Mouse (Mus musculus) liver, adult (tissue): ENCODE data around the gene Mms19.
A peak's percentile ranks its signal among the peaks of the same experiment; 100 is the strongest.

Experiments
- GATA4 ChIP-seq: IDR thresholded peaks from 2 replicates; pipeline ENCODE4 v1.6.1; 2014; ENCODE audit warnings: mild to moderate bottlenecking, low read length; ENCODE audit not compliant: insufficient replicate concordance

Mms19 gene

GRCm38 (mm10) chr19:41980819-41981594, at the start of gene Mms19:
Gene Mms19 (minus strand): TSS chr19:41981157.
- TF ChIP-seq GATA4, result peak; percentile 72; the same call in 1 of the 2 replicates

GRCm38 (mm10) chr19:42026158-42026557, 45.2 kb upstream of the Mms19 start:
- TF ChIP-seq GATA4, result no peak

- TF ChIP-seq GATA4, result no peak
Measured at GRCm38 (mm10) chr19:42022542-42022848, 41.5 kb upstream of the Mms19 start.

DNA sequence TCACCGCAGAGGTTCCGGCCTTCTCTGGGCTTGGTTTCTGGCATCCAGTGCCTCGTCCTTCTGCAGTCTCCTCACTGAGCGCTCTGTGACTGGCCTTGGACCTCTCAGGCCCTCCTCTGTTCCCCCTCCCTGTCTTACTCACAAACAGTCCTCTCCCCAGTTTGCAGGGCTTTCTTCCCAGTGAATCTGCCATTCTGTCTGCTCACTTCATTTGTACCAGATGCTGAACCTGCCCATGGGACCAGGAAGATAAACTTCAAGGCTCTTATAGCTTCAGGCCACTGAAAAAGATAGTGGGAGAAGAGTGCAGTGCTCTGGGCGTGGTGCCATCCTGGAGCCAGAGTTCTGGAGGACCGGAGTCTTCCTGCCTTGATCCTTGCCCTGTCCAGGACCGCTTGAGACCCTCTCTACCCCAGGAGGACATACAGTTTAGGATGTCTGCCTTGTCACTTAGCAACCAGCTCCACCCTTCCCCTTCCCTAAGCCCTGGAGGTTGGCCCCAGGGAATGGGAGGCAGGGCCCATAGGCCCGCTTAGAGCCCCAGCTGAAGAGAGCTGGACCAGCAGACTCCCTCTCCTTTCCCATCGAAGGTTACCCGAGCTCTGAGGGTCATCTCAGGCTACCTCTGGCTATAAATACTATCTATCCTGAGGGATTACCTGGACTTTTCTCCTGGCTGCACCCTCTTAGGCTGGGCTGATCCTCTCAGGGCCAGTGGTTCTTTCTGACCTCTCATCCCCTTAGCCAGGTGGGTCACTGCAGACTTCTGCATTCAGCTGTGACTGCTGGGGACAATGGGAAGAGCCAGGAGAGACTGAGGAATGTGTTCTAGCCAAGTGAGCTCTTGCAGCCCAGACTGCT, 41.0 kb upstream of the Mms19 start:
- no peak for TF ChIP-seq GATA4

- TF ChIP-seq GATA4, result no peak
Measured at GRCm38 (mm10) chr19:42019011-42019522, 38.1 kb upstream of the Mms19 start.

DNA sequence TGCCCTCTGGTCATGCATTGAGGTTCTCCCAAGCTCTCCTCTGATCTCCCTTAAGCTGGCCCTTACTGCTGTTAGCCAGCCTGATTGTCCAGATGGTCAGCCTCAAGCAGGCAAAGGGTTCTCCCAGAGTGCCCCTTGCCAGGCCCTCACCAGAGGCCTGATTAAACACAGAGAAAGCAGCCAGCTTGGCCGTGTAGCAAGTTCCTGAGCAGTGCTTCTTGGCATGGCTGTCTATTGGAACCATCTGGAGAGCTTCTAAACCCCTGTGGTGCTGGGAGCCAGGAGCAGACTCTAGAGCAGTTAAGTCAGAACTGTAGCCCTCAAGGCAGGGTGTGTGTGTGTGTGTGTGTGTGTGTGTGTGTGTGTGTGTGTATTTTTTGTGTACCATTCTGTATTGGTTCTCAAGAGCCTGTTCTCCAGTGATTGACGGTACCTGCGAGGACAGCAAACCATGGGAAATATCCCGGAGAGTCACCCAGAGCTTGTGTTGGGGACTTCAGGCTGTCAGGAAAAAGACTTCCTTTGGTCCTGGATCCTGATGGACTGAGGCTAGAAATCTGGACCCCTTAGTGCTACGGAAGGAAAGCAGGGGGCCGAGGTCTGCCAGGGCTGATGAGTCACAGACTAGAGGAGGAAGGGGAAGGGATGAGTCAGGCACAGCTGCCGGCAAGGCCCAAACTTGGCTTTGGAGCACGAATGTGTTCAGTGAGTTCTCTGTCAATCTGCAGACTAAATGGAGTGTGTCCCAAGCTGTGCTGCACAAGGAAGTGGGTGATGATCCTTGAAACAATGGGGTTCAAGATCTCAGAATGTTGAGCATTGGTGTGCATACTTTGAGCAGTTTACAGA, 36.7 kb upstream of the Mms19 start:
- peak; percentile 15; the same call in 1 of the 2 replicates for TF ChIP-seq GATA4

DNA sequence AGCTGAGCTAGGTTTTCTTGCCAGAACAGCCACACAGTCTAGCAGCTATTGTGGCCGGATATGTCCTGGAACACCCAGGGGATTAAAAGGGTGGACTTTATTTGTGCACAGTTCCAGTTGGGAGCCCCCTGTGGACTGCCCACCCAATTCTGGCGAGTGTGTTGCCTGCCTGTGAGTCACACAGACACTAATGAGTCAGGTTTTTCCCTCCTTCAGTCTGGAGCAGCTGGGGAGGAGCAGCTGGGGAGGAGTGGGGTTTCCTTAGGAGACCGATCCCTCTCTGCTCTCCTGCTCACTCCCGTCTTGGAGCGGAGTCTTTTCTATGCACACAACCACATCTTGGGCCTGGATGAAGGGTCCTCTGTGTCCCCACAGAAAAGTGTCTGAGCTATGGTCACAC, 35.9 kb upstream of the Mms19 start:
- TF ChIP-seq GATA4, result no peak

DNA sequence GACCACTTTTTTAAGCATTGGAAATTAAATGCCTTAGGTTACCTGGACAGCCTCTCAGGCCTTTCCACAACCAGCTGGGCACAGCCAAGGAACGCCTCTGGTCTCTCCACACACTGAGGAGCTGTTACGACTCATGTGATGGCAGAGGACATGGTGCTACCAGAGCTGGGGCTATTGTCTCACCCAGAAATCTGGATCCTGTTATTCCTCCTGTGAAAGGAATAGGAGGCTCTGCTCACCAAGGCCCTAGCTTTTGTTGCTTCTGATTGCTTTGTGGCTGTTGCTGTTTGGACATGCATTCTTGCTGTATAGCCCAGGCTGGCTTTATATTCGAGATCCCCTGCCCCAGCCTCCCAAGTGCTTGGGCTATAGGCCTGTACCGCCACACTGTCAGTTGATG, 35.3 kb upstream of the Mms19 start:
- no peak for TF ChIP-seq GATA4

DNA sequence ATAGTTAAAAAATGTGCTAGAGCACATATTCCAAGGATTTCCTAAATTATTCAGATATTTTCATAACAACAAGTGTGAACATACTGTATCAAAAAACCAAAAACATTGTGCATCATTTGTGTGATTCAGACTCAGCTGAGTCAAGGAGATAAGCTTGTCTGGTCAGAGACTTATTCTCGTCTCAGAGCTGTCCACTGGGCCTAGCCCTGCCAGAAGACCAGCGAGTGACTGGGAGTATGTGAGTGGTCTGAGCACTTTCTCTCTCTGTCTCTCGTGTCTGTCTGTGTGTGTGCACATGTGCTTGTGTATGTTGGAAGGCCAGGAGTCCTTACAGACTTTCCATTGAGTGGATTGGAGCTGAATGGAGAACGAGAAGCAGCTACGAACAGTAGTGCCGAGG, 34.0 kb upstream of the Mms19 start:
- no peak for TF ChIP-seq GATA4

GRCm38 (mm10) chr19:42014231-42014825, 33.4 kb upstream of the Mms19 start:
- no peak for TF ChIP-seq GATA4

GRCm38 (mm10) chr19:42011123-42011522, 30.2 kb upstream of the Mms19 start:
- TF ChIP-seq GATA4, result no peak

DNA sequence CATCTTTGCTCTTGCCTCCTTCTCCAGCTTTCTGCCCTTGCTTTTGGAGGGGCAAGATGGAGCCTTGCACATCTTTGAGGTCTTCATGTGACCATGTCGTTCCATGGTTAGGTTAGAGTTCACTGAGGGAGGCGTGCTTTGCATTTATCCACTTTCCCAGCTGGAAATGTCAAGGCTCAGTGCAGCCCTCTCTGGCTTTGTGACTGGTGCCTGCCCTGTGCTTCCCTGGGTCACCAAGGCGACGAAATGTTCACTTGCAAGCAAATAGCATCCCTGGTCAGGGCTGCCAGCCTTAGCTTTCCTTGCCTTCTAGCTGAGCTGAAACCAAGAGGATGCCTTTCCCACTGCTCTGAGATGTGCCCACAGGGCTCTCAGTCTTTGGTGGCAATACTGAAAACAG, 29.5 kb upstream of the Mms19 start:
- TF ChIP-seq GATA4, result no peak

GRCm38 (mm10) chr19:42009067-42009466, 28.1 kb upstream of the Mms19 start:
- no peak for TF ChIP-seq GATA4

DNA sequence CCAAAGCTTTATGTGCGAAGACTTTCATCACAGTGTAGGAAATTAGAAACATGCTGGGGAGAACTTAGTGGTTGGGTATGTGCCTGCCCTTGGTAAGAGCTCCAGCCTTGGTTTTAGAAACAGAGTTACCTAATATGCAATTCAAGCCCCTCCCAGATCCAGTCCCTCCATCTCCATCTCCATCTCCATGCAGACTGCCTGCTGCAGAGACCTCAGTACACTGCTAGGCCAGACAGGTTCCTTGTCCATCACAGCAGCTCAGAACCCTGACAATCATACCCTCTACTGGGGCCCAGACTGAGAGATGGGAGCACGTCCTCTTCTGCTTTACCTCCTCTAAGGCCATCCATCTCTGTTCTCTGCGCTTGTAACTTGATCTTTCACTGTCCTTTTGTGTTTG, 27.6 kb upstream of the Mms19 start:
- TF ChIP-seq GATA4, result no peak

DNA sequence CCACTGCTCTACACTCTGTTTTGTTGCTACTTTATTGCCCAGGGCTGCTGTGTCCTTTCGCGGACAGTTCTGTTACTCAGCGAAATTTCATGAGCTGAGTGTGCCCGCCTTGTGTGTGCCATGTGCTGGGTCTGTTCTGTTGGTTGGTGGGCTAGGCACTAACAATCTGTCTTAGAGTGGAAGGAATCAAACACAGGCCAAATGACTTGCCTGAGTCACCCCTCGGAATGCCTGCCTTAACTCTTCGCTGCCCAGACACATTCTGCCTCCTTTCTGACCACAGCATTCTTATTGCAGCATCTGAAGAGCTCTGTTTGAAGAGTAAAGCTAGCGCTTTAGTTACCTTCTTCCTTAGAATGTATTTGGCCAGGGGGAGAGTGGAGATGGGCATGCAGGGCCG, 25.6 kb upstream of the Mms19 start:
- no peak for TF ChIP-seq GATA4

GRCm38 (mm10) chr19:42005616-42006015, 24.7 kb upstream of the Mms19 start:
- TF ChIP-seq GATA4, result no peak
